Mouse (Mus musculus): ENCODE measurements around the gene Cabp4.

Cabp4 gene

DNA sequence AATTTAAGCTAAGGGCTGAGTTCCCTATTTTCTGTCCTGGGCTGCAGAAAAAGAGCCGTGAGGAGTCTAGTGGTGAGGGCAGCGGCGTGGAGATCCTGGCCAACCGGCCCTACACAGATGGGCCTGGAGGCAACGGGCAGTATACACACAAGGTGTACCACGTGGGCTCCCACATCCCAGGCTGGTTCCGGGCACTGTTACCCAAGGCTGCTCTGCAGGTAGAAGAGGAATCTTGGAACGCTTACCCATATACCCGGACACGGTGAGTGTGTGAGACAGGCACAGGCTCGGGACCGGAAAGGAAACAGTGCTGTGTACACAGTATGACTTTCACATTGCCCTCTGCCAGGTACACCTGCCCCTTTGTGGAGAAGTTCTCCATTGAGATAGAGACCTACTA, 41.2 kb downstream of the Cabp4 start:
- no peak for DNase-seq (ENCODE audit: low read depth, low spot score)

DNA sequence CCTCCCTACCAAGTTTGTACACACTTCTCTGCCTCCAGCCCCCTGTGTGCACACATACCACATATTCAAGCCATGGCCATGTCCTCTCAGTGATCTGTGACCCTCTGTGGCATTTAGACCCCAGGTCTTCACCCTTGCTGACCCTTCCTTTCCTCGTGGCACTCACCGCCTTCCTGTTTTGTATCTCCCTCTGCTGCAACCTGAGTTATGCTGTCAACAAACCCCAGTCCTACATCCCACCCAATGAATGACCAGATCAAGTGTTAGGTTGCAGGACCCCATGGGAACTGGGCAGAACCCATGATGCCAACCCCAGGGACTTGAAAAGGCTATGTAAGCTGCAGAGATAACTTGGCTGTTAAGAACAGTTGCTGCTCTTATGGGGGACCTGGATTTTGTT, 41.8 kb downstream of the Cabp4 start:
- no peak for DNase-seq (ENCODE audit: low read depth, low spot score)

DNA sequence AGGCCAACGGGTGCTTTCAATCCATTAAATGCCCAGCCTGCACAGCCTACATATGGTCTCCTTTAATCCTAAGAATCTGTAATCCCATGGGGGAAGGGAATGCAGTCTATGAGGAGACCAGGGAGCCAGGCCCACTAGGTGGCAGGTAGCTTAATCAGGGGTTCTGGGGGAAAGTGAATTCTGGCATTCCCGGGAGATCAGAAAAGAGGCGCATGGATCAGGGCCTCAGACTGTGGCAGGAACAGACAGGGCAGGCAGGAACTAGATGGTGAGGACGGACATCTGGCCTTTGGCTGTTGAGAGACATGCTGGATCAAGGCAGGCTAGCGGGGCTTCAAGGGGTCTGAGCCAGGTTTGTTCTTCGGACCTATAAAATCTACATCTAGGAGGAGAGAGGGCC, 42.4 kb downstream of the Cabp4 start:
- DNase-seq (ENCODE audit: low read depth, low spot score): no peak

DNA sequence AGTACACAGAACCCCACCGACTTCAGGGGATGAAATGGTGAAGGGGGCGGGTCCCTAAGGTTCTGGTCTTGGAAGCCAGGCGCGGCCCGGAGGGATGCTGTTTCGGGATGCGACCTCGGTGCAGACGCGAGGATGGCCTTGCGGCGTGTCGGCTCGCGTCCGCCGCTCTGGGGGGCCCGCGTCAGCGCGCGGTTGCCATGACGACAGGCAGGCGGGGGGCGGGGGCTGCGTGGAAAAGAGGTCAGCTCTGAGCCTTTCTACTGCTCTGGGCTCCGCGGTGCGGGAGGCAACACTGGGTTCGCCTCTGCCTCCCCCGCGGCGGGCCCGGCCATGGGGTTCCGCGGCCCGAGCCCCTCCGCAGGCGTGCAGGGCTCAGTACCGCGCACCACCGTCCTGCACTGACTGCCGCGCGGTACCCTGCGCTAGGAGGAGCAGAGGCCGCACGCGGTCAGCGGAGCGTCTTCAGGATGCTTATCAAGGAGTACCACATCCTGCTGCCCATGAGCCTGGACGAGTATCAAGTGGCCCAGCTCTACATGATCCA, 43.0 kb downstream of the Cabp4 start:
- DNase-seq (ENCODE audit: low read depth, low spot score): no peak

DNA sequence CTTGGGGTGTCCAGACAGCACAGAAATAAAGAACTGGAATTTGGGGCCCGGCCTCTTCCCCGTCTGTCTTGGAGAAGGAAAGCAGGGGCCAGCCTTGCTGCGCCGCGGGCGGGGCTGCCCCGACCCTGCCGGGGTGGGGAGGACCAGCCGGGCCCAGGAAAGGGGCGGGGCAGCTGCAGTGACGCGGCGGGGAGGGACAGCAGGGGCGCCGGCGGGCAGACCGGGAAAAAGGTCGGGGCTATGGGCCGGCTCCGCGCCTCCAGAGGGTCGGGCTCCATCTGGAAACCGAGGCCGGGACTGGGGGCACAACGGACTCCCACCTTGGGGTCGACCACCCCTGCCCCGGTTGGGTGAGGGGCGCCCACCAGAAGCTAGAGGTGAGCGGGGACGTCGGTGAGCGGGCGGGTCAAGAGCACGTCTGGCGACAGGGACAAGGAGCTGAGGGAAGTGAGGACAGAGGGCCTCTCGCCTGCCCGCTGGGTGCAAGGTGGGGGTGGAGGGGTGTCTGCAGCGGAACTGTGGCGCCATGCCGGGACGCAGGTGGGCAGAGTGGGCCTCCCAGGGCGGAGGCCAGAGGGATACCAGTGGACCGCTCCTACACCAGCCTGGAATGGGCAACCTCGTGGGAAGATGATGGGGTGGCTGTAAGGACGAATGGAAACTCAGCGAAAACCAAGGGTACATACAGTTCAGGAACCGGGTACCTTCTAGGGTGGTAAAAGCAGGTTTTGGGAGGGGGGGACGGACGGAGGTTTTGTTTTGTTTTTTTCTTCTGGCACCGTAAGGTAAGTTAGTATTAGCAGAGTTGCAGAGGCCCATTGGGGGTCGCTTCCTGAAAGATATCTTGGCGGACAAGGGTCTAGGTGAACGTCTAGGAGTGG, 43.8 kb downstream of the Cabp4 start, which contains the start of gene Pitpnm1:
TSS of gene Pitpnm1 (plus strand) at position 162 of the 881 bp plus-strand sequence.
- DNase-seq (ENCODE audit: low read depth, low spot score): no peak

DNA sequence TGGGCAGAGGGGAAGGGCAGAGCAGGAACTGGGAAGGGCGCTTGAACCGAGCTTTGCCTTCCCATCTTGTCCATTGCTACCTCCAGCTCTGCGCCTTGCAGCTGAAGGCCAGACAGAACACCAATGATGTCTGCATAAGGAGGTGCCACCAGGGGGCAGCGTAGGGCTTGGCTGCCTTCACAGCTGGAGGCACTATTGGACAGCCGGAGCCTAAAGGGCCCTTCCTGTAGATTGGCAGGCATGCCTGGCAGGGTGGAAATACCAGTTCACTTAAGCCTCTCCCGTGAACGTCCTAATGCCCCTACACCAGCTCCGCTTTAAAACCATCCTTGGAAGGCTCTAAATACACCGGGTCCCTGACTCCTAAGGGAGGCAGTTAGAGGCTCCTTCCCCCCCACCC, 44.8 kb downstream of the Cabp4 start:
- peak; percentile 82 for DNase-seq (ENCODE audit: low read depth, low spot score)

DNA sequence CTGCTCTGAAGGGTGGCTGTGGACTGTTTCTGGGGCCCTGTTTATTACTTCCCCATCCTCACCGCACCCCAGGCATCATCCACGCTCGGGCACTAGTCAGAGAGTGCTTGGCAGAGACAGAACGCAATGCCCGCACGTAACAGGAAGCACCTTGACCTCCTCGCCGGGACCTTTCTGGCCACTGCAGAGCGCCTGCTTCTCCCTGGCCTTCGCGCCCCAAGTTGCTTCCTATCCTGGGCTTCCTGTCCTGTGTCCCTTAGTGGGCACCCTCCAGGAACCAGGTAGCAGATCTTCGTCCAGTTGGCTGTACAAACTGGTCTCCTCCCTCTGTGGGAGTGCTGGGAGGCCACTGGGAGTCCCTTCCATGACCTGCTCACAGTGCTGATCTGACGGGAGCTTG, 45.4 kb downstream of the Cabp4 start:
- DNase-seq (ENCODE audit: low read depth, low spot score): no peak

DNA sequence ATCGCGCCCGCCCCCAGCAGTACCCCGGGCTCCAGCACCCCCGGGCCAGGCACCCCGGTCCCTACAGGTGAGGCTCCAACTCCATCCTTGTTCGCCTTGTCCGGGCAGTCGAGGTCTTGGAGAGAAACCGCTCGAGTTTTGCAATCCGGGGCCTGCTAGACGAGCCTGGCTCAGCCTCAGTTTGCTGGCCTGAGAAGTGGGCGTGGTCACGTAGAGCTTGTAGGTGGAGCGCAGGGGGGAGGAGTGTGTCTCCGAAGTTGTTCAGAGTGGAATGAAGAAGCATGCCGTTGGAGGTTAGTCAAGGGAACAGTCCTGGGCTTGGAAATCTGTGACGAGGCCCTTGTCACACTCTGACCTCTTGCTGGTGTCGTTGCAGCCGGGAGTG, 46.4 kb downstream of the Cabp4 start:
- peak; percentile 64 for DNase-seq (ENCODE audit: low read depth, low spot score)

DNA sequence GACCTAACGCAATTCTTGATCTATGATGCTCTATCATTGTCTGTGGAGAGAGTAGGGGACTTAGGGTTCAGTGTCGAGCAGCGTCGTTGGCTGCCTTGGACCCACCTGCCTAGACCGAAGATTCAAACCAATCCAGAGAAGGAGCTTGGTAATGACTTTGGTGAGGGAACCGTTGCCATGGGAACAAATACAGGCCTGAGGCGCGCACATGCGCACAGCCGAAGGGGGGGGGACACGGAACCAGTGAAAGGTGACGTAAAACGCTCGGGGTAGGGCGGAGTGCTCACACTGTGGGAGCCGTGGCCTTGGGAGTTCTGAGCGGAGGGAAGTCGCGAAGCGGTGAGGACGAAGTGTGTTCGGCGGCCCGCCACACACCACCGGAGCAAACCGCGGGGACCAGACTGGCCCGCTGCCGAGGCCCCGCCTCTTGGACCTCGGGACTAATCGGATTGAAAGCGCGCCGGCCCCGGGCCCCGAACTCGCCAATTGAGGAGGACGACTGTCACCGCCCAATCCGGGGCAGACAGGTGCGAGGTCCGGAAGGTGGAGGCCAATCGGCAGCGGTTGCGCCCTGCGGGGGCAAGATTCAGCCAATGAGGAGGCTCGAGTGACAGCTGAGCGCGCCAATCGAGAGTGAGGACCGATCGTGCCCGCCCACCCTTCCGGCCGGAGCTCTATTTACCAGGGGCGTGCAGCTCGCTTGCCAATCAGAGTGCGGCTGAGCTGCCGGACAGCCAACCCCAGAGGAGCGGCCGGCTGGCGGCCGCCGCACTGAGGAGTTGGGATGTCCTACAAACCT, 47.0 kb downstream of the Cabp4 start, which contains the start of gene Cdk2ap2:
TSS of gene Cdk2ap2 (plus strand) at position 541 of the 799 bp plus-strand sequence.
- peak; percentile 96 for DNase-seq (ENCODE audit: low read depth, low spot score)

DNA sequence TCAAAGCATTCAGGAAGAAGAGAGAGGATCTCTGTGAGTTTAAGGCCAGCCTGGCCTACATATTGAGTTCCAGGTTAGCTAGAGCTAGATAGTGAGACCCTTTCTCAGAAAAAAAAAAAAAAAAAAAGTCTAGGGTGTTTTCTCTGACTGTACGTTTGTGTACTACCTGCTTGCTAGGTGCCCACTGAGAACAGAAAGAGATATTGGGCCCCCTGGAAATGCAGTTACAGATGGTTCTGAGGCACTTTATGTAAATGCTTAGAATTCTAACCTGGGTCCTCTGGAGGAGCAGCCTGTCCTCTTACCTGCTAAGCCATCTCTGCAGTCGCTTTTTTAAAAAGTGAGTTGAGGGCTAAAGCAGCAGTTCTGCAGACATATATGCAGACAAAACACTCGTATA, 48.0 kb downstream of the Cabp4 start:
- no peak for DNase-seq (ENCODE audit: low read depth, low spot score)

DNA sequence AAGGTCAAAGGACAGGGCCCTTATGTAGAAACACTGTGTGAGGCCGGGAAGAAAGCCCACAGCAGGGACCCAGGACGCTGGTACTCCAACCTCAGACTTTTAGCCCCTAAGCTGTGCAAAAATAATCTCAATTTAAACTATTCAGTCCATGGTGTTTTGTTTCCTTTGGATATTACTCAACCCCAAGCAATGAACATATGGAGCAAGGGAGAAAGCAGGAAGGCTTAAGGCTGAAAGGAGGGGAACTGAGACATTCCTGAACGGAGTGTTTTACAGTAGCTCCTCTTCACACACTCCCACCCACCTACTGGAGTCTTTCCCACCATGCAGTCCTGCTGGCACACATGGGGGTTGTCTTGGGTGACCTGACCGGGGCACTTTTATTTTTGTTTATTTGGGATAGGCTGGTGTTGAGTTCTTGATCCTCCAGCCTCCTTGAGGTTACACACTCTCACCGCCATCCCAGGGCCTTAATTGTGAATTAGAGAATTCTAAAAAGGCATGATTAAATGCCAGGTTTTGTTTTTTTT, 49.0 kb downstream of the Cabp4 start:
- no peak for DNase-seq (ENCODE audit: low read depth, low spot score)

DNA sequence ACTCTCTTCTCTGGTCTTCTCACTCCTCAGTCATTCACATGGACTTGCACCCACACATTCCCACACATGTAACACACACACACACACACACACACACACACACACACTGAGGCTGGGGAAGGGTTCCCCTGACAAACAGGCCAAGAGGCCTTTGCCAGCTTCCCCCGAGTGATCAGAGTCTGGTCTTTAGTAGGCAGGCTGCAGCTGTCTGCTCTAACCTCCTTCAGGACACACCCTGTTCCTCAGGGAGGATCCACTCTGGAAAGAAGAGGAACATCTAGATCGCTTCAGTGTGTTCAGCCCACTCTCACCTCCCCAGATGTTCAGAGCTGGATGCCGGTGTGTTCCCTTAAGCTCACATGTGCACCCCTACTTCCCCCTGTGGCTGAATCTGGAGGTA, 49.5 kb downstream of the Cabp4 start:
- DNase-seq (ENCODE audit: low read depth, low spot score): no peak

DNA sequence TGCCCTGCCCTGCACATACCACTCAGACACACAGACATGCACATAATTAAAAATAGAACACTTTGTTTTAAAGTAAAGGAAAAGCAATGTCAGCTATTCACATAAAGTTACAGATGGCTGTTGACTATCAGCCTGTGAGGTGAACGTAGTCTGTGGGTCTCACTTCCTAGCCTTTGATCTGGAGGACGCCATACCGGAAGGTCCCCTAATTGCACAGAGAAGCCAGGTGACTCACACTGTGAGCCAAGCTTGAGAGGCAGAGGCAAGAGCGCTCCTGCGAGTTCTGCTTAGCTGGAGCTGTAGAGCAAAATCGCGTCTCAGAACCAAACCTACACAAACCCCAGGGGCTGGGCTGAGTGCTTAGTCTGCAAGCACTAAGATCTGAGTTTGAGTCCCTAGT, 50.1 kb downstream of the Cabp4 start:
- no peak for DNase-seq (ENCODE audit: low read depth, low spot score)

DNA sequence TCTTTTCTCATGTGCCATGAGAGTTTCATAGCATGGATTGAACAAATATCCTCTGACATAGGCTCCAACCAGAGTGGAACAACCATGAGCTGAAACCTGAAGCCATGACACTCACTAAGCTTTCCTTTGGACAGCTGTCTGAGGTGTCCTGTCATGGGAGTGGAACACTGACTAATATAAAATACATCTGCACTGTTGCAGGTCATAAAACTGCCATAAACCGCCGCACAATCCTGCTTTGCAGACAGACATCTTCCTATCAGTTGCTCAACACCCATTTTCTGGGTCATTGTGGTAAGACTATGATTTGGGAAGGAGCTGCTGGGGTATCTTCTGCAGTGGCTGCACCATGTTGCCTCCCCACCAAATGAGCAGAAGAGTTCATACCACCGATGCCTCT, 51.1 kb downstream of the Cabp4 start:
- no peak for DNase-seq (ENCODE audit: low read depth, low spot score)

DNA sequence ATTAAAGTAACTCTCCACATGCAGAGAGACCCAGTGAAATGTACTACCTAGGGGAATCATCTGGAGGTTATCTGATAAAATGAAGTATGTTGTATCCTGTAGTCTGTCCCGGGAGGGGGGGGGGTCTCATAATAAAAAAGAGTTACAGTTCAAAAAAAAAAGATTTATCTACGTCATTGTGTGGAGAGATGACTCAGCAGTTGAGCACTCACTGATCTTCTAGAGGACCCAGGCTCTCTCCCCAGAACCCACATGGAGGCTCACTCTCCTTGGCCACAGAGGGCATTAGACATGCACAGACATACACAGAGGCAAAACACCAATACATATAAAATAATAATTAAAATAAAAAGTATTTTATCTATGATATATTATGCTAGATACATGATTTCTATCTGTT, 52.5 kb downstream of the Cabp4 start:
- no peak for DNase-seq (ENCODE audit: low read depth, low spot score)

DNA sequence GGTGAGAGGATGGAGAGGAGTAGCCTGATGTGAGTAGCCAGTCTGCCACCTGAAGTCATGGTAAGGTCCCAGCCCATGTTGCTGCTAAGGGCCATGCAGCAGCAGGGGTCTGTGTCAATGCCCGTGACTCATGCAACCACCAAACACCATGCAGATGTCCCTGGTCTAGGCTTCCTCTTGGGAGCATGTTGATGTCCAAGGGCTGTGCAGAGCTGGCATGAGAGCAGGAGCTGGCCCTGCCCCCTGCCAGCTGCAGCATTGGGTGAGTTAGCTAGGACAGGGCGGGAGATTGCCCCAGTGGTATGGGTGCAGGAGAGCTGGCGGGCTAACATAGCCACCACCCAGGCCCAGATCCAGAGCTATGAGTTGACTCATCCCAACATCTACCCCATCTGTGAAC, 53.4 kb downstream of the Cabp4 start:
- DNase-seq (ENCODE audit: low read depth, low spot score): no peak

DNA sequence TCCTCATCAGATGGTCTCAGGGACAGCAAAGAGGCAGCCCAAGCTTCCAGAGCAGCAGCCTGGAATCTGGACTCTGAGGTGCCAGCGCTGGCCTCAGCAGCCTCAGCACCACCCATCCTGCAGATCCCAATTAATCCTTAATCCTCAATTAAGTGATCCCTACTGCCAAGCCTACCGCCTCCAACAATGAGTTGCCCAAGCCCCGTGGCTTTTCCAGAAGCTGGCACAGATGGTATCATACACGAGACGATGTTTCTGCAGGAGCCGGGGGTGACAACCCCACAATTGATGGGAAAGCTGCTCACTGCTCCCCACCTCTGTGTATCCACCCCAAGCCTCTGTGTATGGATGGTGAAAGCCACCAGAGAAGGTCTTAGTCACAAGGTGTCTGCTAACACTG, 54.7 kb downstream of the Cabp4 start:
- DNase-seq (ENCODE audit: low read depth, low spot score): no peak

DNA sequence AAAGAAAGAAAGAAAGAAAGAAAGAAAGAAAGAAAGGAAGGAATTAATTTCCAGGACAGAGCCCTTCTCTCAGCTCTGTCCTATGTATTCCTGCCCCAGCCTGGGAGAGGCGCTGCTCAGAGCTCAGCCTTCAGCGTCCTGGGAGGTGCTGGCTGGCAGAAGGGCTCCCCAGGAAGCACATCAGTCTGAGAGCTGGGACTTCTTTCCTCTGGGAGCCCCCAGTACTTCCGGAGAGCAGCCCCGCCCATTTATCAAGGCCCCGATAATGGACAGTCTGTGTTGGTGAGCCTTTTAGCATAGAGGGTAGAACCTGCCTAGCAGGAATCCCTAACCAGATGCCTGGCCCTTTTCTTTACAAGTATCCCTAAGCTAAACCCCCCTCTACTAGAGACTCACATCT, 55.7 kb downstream of the Cabp4 start:
- DNase-seq (ENCODE audit: low read depth, low spot score): no peak

DNA sequence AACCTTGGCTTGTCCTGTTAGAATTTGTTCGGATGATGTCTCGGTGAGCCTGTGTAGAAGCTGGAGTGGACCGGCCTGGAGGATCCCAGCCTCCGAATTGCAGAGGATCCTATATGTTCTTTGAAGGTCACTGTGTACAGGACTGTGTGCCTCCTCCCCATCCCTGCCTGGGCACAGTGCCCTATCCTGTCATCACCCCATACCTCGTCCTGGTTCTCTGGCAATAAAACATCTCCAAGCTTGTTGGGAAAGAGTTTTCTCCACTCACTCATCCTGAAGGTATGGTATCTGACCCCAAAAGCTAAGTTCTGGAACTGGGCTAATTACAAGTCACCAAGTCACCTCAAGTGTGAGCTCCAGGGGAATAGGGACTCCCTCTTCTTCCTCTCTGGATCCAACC, 56.7 kb downstream of the Cabp4 start:
- DNase-seq (ENCODE audit: low read depth, low spot score): no peak

DNA sequence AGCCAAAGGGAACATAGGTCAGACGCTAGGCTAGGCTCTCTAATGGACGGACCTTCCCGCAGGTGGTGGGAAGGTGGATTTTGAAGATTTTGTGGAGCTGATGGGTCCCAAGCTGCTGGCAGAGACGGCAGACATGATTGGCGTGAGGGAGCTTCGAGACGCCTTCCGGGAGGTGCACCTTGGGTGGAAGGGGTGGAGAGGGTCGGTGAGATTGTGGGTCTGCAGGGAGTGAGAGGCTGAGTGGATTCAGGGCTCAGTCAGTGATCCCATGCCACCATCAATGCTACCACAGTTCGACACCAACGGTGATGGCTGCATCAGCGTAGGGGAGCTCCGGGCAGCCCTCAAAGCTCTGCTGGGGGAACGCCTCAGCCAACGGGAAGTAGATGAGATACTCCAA, 57.7 kb downstream of the Cabp4 start:
- no peak for DNase-seq (ENCODE audit: low read depth, low spot score)

All from embryo, embryonic 11.5 days (tissue).